Mouse (Mus musculus) T-helper 1 cell (primary cell): ENCODE results near the gene Ebf4.

Experiments
- in situ Hi-C: fragments of 300-600 bp; cut with MboI, MseI; formaldehyde crosslinking; loops from one replicate; pipeline ENCODE4 v1.15.1; 2025; ENCODE audit warnings: high pct_unique_total_duplicates

The Ebf4 gene

GRCm38 (mm10) chr2:130383205-130383604, 88.2 kb downstream of the Ebf4 start:
- in situ Hi-C loops: no loop called here

- in situ Hi-C loops: no loop called here
Measured at GRCm38 (mm10) chr2:130383895-130384294, 88.9 kb downstream of the Ebf4 start.

- in situ Hi-C loops: no loop called here
Measured at GRCm38 (mm10) chr2:130386212-130386611, 91.2 kb downstream of the Ebf4 start.

GRCm38 (mm10) chr2:130388796-130389195, 93.8 kb downstream of the Ebf4 start:
- in situ Hi-C loops: no loop called here

- in situ Hi-C loops: no loop called here
Measured at GRCm38 (mm10) chr2:130390993-130391625, 96.1 kb downstream of the Ebf4 start.

GRCm38 (mm10) chr2:130392836-130393235, 97.9 kb downstream of the Ebf4 start:
- in situ Hi-C loops: no loop called here

GRCm38 (mm10) chr2:130395696-130396095, 100.7 kb downstream of the Ebf4 start:
- in situ Hi-C loops: no loop called here

- in situ Hi-C loops: no loop called here
Measured at GRCm38 (mm10) chr2:130397186-130397985, 102.4 kb downstream of the Ebf4 start, which contains the start of gene Cpxm1. Gene Cpxm1, minus strand, starts transcription at chr2:130397574.

- in situ Hi-C loops: no loop called here
Measured at GRCm38 (mm10) chr2:130398091-130398490, 103.1 kb downstream of the Ebf4 start.

- in situ Hi-C loops: no loop called here
Measured at GRCm38 (mm10) chr2:130400046-130400445, 105.1 kb downstream of the Ebf4 start.

GRCm38 (mm10) chr2:130401891-130402290, 106.9 kb downstream of the Ebf4 start:
- in situ Hi-C loops: no loop called here

- in situ Hi-C loops: no loop called here
Measured at GRCm38 (mm10) chr2:130404939-130405338, 110.0 kb downstream of the Ebf4 start, which contains the start of the genes Gm28372 and 1700020A23Rik. Gene Gm28372, plus strand, starts transcription at chr2:130405239. Gene 1700020A23Rik, plus strand, starts transcription at chr2:130405259.

GRCm38 (mm10) chr2:130406178-130406577, 111.2 kb downstream of the Ebf4 start, which contains the start of gene Tmem239:
Gene Tmem239, plus strand, starts transcription at chr2:130406478.
- in situ Hi-C loops: no loop called here

- in situ Hi-C loops: no loop called here
Measured at GRCm38 (mm10) chr2:130408194-130408593, 113.2 kb downstream of the Ebf4 start.

GRCm38 (mm10) chr2:130411558-130412495, 116.9 kb downstream of the Ebf4 start:
- in situ Hi-C loops: no loop called here

- in situ Hi-C loops: no loop called here
Measured at GRCm38 (mm10) chr2:130412775-130413174, 117.8 kb downstream of the Ebf4 start.

- in situ Hi-C loops: no loop called here
Measured at GRCm38 (mm10) chr2:130414094-130414856, 119.3 kb downstream of the Ebf4 start.
